Mouse (Mus musculus) gonadal fat pad, adult 2 months (tissue): ENCODE results near the gene Gm2381. TPM values are rescaled to one million over a fixed set of nuclear protein-coding genes. Genes with fewer than 3 reads are reported as not detected.
"Not testable (repeated sequence)": the region's sequence is repeated elsewhere in the genome, so short reads cannot be mapped to it uniquely, and the experiment has no call there.

Experiments used
- DNase-seq: peaks from one replicate; pipeline ENCODE4 v3.0.0-alpha.2; 2012; ENCODE audit warnings: low read depth
- polyA plus RNA-seq: library from polyadenylated mRNA; depleted of rRNA; stranded (reverse); fragments of >200 nt; gene quantifications from 2 replicates; pipeline ENCODE4 v1.2.3, GENCODE M21; 2012; rRNA removed

Gene Gm2381
- not detected in 2 replicates for polyA plus RNA-seq

DNA sequence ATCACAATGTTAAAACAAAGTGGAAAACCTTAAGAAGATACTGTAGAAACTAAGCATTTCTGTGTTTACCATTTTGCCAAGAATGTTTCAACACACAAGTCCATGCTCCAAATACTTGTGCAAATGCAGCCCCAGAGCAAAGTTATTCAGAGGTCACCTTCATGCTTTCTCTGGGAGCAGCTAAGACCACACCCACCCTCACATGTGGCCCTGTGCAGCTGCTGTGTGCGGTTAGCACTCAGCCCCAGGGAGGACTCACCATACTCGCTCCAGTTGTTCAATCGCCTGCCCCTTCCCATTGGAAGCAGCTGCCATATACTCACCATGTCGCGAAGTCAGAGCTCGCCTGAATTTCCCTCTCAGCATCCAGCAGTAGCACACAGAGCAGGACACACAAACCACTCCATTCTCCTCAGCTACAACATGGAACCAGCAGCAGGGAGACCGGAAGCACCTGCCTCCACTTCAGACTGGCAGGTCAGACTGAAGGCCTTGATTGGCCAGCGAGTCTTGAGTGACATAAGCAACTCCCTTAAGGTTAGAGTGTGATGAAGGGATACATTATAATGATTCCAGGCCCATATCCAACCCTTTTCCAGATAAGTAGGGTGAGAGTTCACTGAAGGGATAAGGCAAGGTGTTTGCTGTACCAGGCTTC is at the start of gene Gm2381:
TSS of gene Gm2381 (minus strand) at position 434 of the 658 bp plus-strand sequence.
- DNase-seq = not testable (repeated sequence)

DNA sequence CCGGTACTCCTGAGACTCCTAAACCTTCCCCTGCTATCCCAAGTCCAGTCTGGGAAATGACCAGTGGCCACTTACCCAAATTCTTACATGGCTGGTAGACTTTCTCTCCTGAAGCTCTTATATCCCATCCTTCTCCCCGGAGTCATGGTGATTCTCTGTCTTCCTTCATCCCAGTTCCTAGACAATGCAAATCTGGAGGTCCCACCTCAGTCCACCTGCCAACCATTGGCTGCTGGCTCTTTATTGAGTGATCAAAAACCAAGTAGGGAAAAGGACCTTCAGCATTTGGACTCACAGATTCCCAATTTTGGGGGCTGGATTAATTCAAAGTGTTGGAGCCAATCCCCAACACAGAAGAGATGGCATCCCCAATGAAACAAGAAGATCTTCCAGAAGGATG is 31.0 kb upstream of the Gm2381 start:
- not testable (repeated sequence) for DNase-seq

DNA sequence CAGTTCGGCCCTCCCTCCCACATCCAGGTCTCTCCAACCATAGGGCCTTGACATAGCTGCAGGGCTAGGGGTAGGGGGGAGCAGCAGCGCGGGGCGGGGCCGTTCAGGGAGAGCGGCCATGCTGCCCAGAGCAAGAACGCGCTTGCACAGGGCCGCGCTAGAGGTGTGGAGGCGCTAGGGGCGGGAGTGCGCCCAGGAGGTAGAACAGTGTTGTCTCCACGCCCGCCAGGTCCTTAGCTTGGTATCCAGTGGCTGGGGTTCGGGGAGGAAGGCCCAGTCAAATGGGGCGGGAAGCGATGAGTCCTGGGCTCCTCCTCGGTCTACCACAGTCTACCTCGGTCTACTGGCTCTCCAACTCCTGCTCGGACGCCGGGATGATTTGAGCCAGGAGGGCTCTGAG is 11.1 kb upstream of the Gm2381 start:
- no peak for DNase-seq

DNA sequence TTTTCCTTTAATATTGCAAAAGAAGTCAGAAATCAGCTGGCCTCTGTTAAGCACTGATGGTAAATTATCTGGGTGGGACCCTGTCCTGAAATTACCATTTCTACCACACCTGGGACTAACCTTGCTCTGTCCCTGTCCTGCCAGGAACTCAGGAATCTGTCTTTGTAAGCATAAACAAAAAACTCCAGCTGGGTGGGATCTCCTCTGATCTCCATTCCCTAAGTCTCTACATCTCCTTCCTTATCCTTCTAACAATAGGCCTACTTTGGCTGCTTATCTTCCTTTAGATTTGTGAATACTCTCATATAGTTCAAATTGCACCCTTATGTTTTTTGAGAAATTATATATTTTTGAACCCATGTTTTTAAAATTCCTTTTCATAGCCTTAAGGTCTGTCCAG is 28.7 kb downstream of the Gm2381 start:
- DNase-seq = not testable (repeated sequence)

DNA sequence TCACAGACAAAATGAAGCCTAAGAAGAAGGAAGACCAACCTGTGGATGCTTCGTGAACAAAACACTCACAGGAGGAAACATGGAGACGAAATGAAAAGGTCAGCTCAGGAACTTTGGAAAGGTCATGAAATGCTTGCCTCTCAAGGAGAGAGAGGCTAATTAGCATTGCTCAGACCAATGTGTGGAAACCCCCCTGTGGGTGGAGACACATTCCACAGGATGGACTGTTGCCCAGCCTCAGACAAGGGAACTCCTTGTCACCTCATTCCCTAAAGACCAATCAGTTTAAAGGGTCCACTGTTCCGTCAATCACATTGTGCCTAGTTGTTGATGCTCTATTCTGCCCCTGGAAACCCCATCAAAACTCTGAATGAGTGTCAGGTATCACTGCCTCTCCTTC is 34.8 kb downstream of the Gm2381 start:
- DNase-seq = no peak

DNA sequence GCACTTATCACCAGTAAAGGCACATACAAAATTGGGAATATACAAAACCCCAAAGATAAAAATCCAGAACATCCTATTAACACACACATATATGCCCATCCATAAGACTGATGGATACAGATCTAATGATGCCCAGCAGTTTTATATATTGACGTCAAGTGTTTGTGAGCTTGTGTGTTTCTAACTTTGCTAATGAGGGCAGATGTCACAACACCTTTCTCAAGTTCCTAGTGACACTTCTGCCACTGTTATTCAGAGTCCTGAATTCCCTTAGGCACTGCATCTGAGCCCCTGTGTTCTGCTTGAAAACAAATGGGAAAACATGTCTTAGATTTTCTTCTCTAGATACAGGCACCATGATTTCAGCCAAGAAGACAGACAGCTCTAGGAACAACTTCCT is 73.6 kb downstream of the Gm2381 start, which contains the start of gene Vmn2r62:
TSS of gene Vmn2r62 (minus strand) at position 101 of the 400 bp plus-strand sequence.
- not testable (repeated sequence) for DNase-seq

Other genes starting within 250 kb of the Gm2381 start
- gene Zfp976, start 224.6 kb downstream of the Gm2381 start, polyA plus RNA-seq = 0.30 and 0.35 TPM in 2 replicates
- gene Zfp975, start 174.5 kb downstream of the Gm2381 start, polyA plus RNA-seq = 0.63 and 0.81 TPM in 2 replicates
- gene Gm17067, start 140.2 kb downstream of the Gm2381 start, polyA plus RNA-seq = not detected in 2 replicates
- gene Vmn2r62, start 73.7 kb downstream of the Gm2381 start, polyA plus RNA-seq = not detected in 2 replicates
- not detected in 2 replicates for gene Vmn2r63, start 66.6 kb upstream of the Gm2381 start, polyA plus RNA-seq
- gene Gm9268, start 151.5 kb upstream of the Gm2381 start, polyA plus RNA-seq = not detected in 2 replicates
- not detected in 2 replicates for gene Zfp936, start 247.0 kb upstream of the Gm2381 start, polyA plus RNA-seq